18 mouse cellular contexts compared by ENCODE assay signal in the genomic region with DNA sequence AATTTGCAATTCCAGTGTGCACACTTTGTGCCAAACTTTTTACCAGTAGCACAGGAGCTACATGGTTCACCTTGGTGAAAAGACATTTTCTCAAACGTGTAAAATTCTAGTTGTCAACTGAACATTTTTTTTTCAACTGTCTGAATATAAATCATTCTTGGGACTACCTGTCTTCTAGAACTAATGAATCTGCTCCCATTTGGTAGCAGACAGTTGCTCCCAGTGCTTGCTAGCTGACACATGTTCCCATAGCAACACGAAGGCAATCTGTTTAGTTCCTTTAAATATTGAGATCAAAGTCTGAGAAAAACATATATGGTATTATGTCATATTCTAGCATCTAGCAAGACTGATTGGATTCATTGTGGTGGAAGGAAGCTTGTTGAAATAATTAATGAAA.
DNase-seq lines count a peak whose midpoint lies in the region; ATAC-seq and TF ChIP-seq lines count a peak whose summit lies in the region.
"Had no signal": no experiment of that assay in that cellular context is flagged by ENCODE, and none has a peak within 500 bp of the region (broad histone marks: within the 10 kb centered on the region; RNA-seq: fewer than 3 reads in every experiment).

No protein-coding gene starts in this region.

- no peaks in the 10 kb centered on the region for H3K27me3 ChIP-seq in forebrain, postnatal 0 days (ENCODE audit: insufficient read depth, low read length)
- H3K27me3 ChIP-seq in forebrain, embryonic 12.5 days, result no peaks in the 10 kb centered on the region; the same call in 1 of the 2 replicates
- H3K27me3 ChIP-seq: embryonic facial prominence, embryonic 15.5 days; hindbrain, embryonic 12.5 days; intestine, embryonic 15.5 days had no signal

- H3K27ac ChIP-seq in forebrain, postnatal 0 days (ENCODE audit: low read depth, low read length), result 0 out of 2 replicates have a peak overlapping the region, but pooled peaks have one; percentile 1
- H3K27ac ChIP-seq in forebrain, embryonic 12.5 days, result no peak overlapping the region
- peak overlapping the region; percentile 54; the same call in 1 of the 2 replicates for H3K27ac ChIP-seq in cortical plate, adult 2 months (ENCODE audit: insufficient read depth, low read length)
- H3K27ac ChIP-seq: embryonic facial prominence, embryonic 15.5 days; gastrocnemius, adult 2 months; hindbrain, embryonic 12.5 days; intestine, embryonic 15.5 days had no signal

- peak; percentile 81 for ATAC-seq in forebrain, postnatal 0 days
- ATAC-seq in forebrain, embryonic 12.5 days (ENCODE audit: low FRiP score), result no peak
- ATAC-seq: intestine, embryonic 15.5 days had no signal

- no peaks in the 10 kb centered on the region for H3K36me3 ChIP-seq in forebrain, postnatal 0 days (ENCODE audit: insufficient read depth)
- H3K36me3 ChIP-seq in forebrain, embryonic 12.5 days (replicated peaks), result peaks cover 5% of the 10 kb centered on the region; the same call in 1 of the 2 replicates
- H3K36me3 ChIP-seq: embryonic facial prominence, embryonic 15.5 days; hindbrain, embryonic 12.5 days; intestine, embryonic 15.5 days had no signal

- H3K4me1 ChIP-seq in forebrain, postnatal 0 days (ENCODE audit: insufficient read depth), result peaks cover 11% of the 10 kb centered on the region
- H3K4me1 ChIP-seq in forebrain, embryonic 12.5 days, result peaks cover 17% of the 10 kb centered on the region
- H3K4me1 ChIP-seq in cortical plate, adult 2 months (ENCODE audit: control insufficient read depth, insufficient read depth, low read length), result peaks cover 6% of the 10 kb centered on the region; the same call in 1 of the 2 replicates
- H3K4me1 ChIP-seq: intestine, embryonic 15.5 days had no signal

- H3K9ac ChIP-seq in forebrain, postnatal 0 days, result no peak overlapping the region
- H3K9ac ChIP-seq in forebrain, embryonic 12.5 days, result no peak overlapping the region
- H3K9ac ChIP-seq: embryonic facial prominence, embryonic 15.5 days; hindbrain, embryonic 12.5 days; intestine, embryonic 15.5 days had no signal

- no peak for TF ChIP-seq POLR2A in brain, embryonic 14.5 days (IDR thresholded peaks at IDR 0.05; ENCODE audit: borderline replicate concordance, extremely low read depth, insufficient read depth, insufficient read length, poor library complexity, severe bottlenecking)
- TF ChIP-seq POLR2A in cortical plate, adult 2 months (IDR thresholded peaks at IDR 0.05; ENCODE audit: extremely low read depth, insufficient read depth, low read length), result no peak

- 48% methylated on average over 2 of the region's 2 CpGs for WGBS in forebrain, postnatal 0 days
- WGBS in forebrain, embryonic 12.5 days, result 77% methylated on average over 2 of the region's 2 CpGs

- no peak for TF ChIP-seq CTCF in forebrain, postnatal 0 days (IDR thresholded peaks at IDR 0.05; ENCODE audit: low read depth)
- TF ChIP-seq CTCF in brain, embryonic 14.5 days (IDR thresholded peaks at IDR 0.05; ENCODE audit: borderline replicate concordance, extremely low read depth, insufficient read depth, insufficient read length), result no peak
- no peak for TF ChIP-seq CTCF in cortical plate, adult 2 months (IDR thresholded peaks at IDR 0.05; ENCODE audit: extremely low read depth, insufficient read depth, low read length)

- H3K4me2 ChIP-seq in forebrain, postnatal 0 days (ENCODE audit: low read depth), result no peak overlapping the region
- H3K4me2 ChIP-seq in forebrain, embryonic 12.5 days, result no peak overlapping the region
- H3K4me2 ChIP-seq: embryonic facial prominence, embryonic 15.5 days; hindbrain, embryonic 12.5 days; intestine, embryonic 15.5 days had no signal

- H3K9me3 ChIP-seq in forebrain, postnatal 0 days (ENCODE audit: low read length), result no peaks in the 10 kb centered on the region
- peaks cover 3% of the 10 kb centered on the region; the same call in 1 of the 2 replicates for H3K9me3 ChIP-seq in forebrain, embryonic 12.5 days
- H3K9me3 ChIP-seq: embryonic facial prominence, embryonic 15.5 days; hindbrain, embryonic 12.5 days; intestine, embryonic 15.5 days had no signal

- peak; percentile 67 for DNase-seq in forebrain, postnatal 0 days
- DNase-seq in layer of hippocampus, adult 9-10 months (ENCODE audit: low spot score), result peak; percentile 30
- DNase-seq in layer of hippocampus, postnatal 36 days, result no peak
- peak; percentile 76 for DNase-seq in brain, embryonic 14.5 days (ENCODE audit: low read depth)
- DNase-seq: adrenal gland, adult 2 months; adrenal gland, postnatal 25 days; cerebellum, adult 2 months; cerebellum, postnatal 10 days; gastrocnemius, adult 2 months; gastrocnemius, postnatal 25 days; heart, postnatal 10 days; heart, postnatal 4 days had no signal

- no peak overlapping the region for H3K4me3 ChIP-seq in forebrain, postnatal 0 days (ENCODE audit: low read depth, low read length)
- H3K4me3 ChIP-seq in forebrain, embryonic 12.5 days (replicated peaks), result no peak overlapping the region
- no peak overlapping the region for H3K4me3 ChIP-seq in cortical plate, adult 2 months (ENCODE audit: insufficient read depth, low read length)
- H3K4me3 ChIP-seq: embryonic facial prominence, embryonic 15.5 days; erythroblast, embryonic 14.5 days; gastrocnemius, adult 2 months; hindbrain, embryonic 12.5 days; intestine, embryonic 15.5 days had no signal

Comparison
In these comparisons a context has a peak if more than half of its experiments do, and no peak if none do; other contexts are left out.
1. DNase-seq: peak in forebrain, postnatal 0 days (single experiment), layer of hippocampus, adult 9-10 months (single experiment) and brain, embryonic 14.5 days (single experiment); none in layer of hippocampus, postnatal 36 days (0 of 2).